Mouse (Mus musculus): ENCODE measurements at regions not wholly inside any gene's neighbourhood (a gene's known extent, or its start where the extent isn't known, plus 50 kb on each side); places are given as distances from the start of the nearest gene placed in this dataset.

GRCm38 (mm10) chr7:70821861-70822260 lies 455.3 kb upstream of the Nr2f2 start:
- H3K36me3 ChIP-seq (ENCODE audit: control insufficient read depth, insufficient read depth, low read length), result no peaks in the 10 kb centered on the region
- H3K4me2 ChIP-seq (replicated peaks; ENCODE audit: low read depth, low read length), result no peak overlapping the region
- H3K4me1 ChIP-seq (ENCODE audit: control insufficient read depth, insufficient read depth, low read length), result peaks cover 12% of the 10 kb centered on the region; the same call in 1 of the 2 replicates
- no peak overlapping the region for H3K4me3 ChIP-seq (ENCODE audit: low read length)
- H3K9ac ChIP-seq (ENCODE audit: low read depth, low read length), result no peak overlapping the region
- ATAC-seq (ENCODE audit: low FRiP score, low TSS enrichment), result no peak
- H3K27ac ChIP-seq (ENCODE audit: low read depth, low read length), result peak overlapping the region; percentile 74
- H3K9me3 ChIP-seq (ENCODE audit: control insufficient read depth, low read length), result no peaks in the 10 kb centered on the region
- no peaks in the 10 kb centered on the region for H3K27me3 ChIP-seq (ENCODE audit: control insufficient read depth, insufficient read depth, low read length)
- WGBS, result 68% methylated on average over 4 of the region's 4 CpGs

- H3K27ac ChIP-seq (ENCODE audit: low read depth, low read length), result peak overlapping the region; percentile 63; the same call in 1 of the 2 replicates
Observed at GRCm38 (mm10) chr7:70817347-70817913, 450.9 kb upstream of the Nr2f2 start.

GRCm38 (mm10) chr7:70814391-70814790 lies 447.9 kb upstream of the Nr2f2 start:
- Histone ChIP-seq H3K4me3 (ENCODE audit: low read length) (no peak overlapping the region), H3K27me3 (ENCODE audit: control insufficient read depth, insufficient read depth, low read length) (no peaks in the 10 kb centered on the region), H3K9me3 (ENCODE audit: control insufficient read depth, low read length) (no peaks in the 10 kb centered on the region), H3K4me1 (ENCODE audit: control insufficient read depth, insufficient read depth, low read length) (peaks cover 9% of the 10 kb centered on the region), H3K27ac (ENCODE audit: low read depth, low read length) (peak overlapping the region; percentile 31; the same call in 1 of the 2 replicates), H3K4me2 (replicated peaks; ENCODE audit: low read depth, low read length) (no peak overlapping the region), H3K36me3 (ENCODE audit: control insufficient read depth, insufficient read depth, low read length) (no peaks in the 10 kb centered on the region), H3K9ac (ENCODE audit: low read depth, low read length) (no peak overlapping the region)
- 76% methylated on average over 3 of the region's 3 CpGs for WGBS
- no peak for ATAC-seq (ENCODE audit: low FRiP score, low TSS enrichment)

More at GRCm38 (mm10) chr7:70817347-70817913, 450.9 kb upstream of the Nr2f2 start:
- Histone ChIP-seq H3K36me3 (ENCODE audit: control insufficient read depth, insufficient read depth, low read length) (no peaks in the 10 kb centered on the region), H3K9ac (ENCODE audit: low read depth, low read length) (no peak overlapping the region), H3K27me3 (ENCODE audit: control insufficient read depth, insufficient read depth, low read length) (no peaks in the 10 kb centered on the region), H3K4me3 (ENCODE audit: low read length) (no peak overlapping the region), H3K9me3 (ENCODE audit: control insufficient read depth, low read length) (no peaks in the 10 kb centered on the region), H3K4me2 (replicated peaks; ENCODE audit: low read depth, low read length) (no peak overlapping the region), H3K4me1 (ENCODE audit: control insufficient read depth, insufficient read depth, low read length) (peaks cover 15% of the 10 kb centered on the region)
- WGBS, result 74% methylated on average over 6 of the region's 6 CpGs
- ATAC-seq (ENCODE audit: low FRiP score, low TSS enrichment), result no peak

GRCm38 (mm10) chr7:70813101-70813500 lies 446.6 kb upstream of the Nr2f2 start:
- H3K4me3 ChIP-seq (ENCODE audit: low read length), result no peak overlapping the region
- no peaks in the 10 kb centered on the region for H3K36me3 ChIP-seq (ENCODE audit: control insufficient read depth, insufficient read depth, low read length)
- no peak overlapping the region for H3K9ac ChIP-seq (ENCODE audit: low read depth, low read length)
- H3K4me1 ChIP-seq (ENCODE audit: control insufficient read depth, insufficient read depth, low read length), result peaks cover 9% of the 10 kb centered on the region
- peak; percentile 72; the same call in 1 of the 2 replicates for ATAC-seq (ENCODE audit: low FRiP score, low TSS enrichment)
- H3K9me3 ChIP-seq (ENCODE audit: control insufficient read depth, low read length), result no peaks in the 10 kb centered on the region
- whole genome bisulfite sequencing, result 30% methylated on average over 5 of the region's 5 CpGs
- H3K27me3 ChIP-seq (ENCODE audit: control insufficient read depth, insufficient read depth, low read length), result no peaks in the 10 kb centered on the region
- no peak overlapping the region for H3K4me2 ChIP-seq (replicated peaks; ENCODE audit: low read depth, low read length)
- H3K27ac ChIP-seq (ENCODE audit: low read depth, low read length), result peak overlapping the region; percentile 53

GRCm38 (mm10) chr7:70810411-70811090 lies 444.0 kb upstream of the Nr2f2 start:
- Histone ChIP-seq H3K9ac (ENCODE audit: low read depth, low read length) (0 out of 2 replicates have a peak overlapping the region, but pooled peaks have one; percentile 4), H3K36me3 (ENCODE audit: control insufficient read depth, insufficient read depth, low read length) (no peaks in the 10 kb centered on the region), H3K4me2 (replicated peaks; ENCODE audit: low read depth, low read length) (no peak overlapping the region), H3K27ac (ENCODE audit: low read depth, low read length) (peak overlapping the region; percentile 57; the same call in 1 of the 2 replicates), H3K4me3 (ENCODE audit: low read length) (no peak overlapping the region), H3K4me1 (ENCODE audit: control insufficient read depth, insufficient read depth, low read length) (peaks cover 9% of the 10 kb centered on the region; the same call in 1 of the 2 replicates), H3K27me3 (ENCODE audit: control insufficient read depth, insufficient read depth, low read length) (no peaks in the 10 kb centered on the region), H3K9me3 (ENCODE audit: control insufficient read depth, low read length) (no peaks in the 10 kb centered on the region)
- 0 out of 2 replicates have a peak, but pooled peaks have one; percentile 46 for ATAC-seq (ENCODE audit: low FRiP score, low TSS enrichment)
- WGBS, result 56% methylated on average over 18 of the region's 18 CpGs

- Histone ChIP-seq H3K36me3 (ENCODE audit: control insufficient read depth, insufficient read depth, low read length) (no peaks in the 10 kb centered on the region), H3K4me2 (replicated peaks; ENCODE audit: low read depth, low read length) (no peak overlapping the region), H3K9ac (ENCODE audit: low read depth, low read length) (no peak overlapping the region), H3K27ac (ENCODE audit: low read depth, low read length) (peak overlapping the region; percentile 44; the same call in 1 of the 2 replicates), H3K4me1 (ENCODE audit: control insufficient read depth, insufficient read depth, low read length) (0 out of 2 replicates have a peak, but pooled peaks cover 3% of the 10 kb centered on the region), H3K27me3 (ENCODE audit: control insufficient read depth, insufficient read depth, low read length) (no peaks in the 10 kb centered on the region), H3K9me3 (ENCODE audit: control insufficient read depth, low read length) (no peaks in the 10 kb centered on the region), H3K4me3 (ENCODE audit: low read length) (no peak overlapping the region)
- no peak for ATAC-seq (ENCODE audit: low FRiP score, low TSS enrichment)
- WGBS, result 41% methylated on average over 1 of the region's 1 CpGs
Observed at GRCm38 (mm10) chr7:70804281-70804680, 437.7 kb upstream of the Nr2f2 start.

GRCm38 (mm10) chr7:70799976-70800375 lies 433.4 kb upstream of the Nr2f2 start:
- 24% methylated on average over 1 of the region's 1 CpGs for WGBS
- Histone ChIP-seq H3K27me3 (ENCODE audit: control insufficient read depth, insufficient read depth, low read length) (no peaks in the 10 kb centered on the region), H3K36me3 (ENCODE audit: control insufficient read depth, insufficient read depth, low read length) (no peaks in the 10 kb centered on the region), H3K4me3 (ENCODE audit: low read length) (no peak overlapping the region), H3K27ac (ENCODE audit: low read depth, low read length) (peak overlapping the region; percentile 11; the same call in 1 of the 2 replicates), H3K4me1 (ENCODE audit: control insufficient read depth, insufficient read depth, low read length) (peaks cover 11% of the 10 kb centered on the region; the same call in 1 of the 2 replicates), H3K4me2 (replicated peaks; ENCODE audit: low read depth, low read length) (no peak overlapping the region), H3K9ac (ENCODE audit: low read depth, low read length) (no peak overlapping the region), H3K9me3 (ENCODE audit: control insufficient read depth, low read length) (no peaks in the 10 kb centered on the region)
- no peak for ATAC-seq (ENCODE audit: low FRiP score, low TSS enrichment)

GRCm38 (mm10) chr7:70799031-70799766 lies 432.7 kb upstream of the Nr2f2 start:
- H3K27me3 ChIP-seq (ENCODE audit: control insufficient read depth, insufficient read depth, low read length), result no peaks in the 10 kb centered on the region
- H3K9me3 ChIP-seq (ENCODE audit: control insufficient read depth, low read length), result no peaks in the 10 kb centered on the region
- 85% methylated on average over 6 of the region's 6 CpGs for WGBS
- H3K36me3 ChIP-seq (ENCODE audit: control insufficient read depth, insufficient read depth, low read length), result no peaks in the 10 kb centered on the region
- no peak overlapping the region for H3K4me2 ChIP-seq (replicated peaks; ENCODE audit: low read depth, low read length)
- H3K9ac ChIP-seq (ENCODE audit: low read depth, low read length), result no peak overlapping the region
- ATAC-seq (ENCODE audit: low FRiP score, low TSS enrichment), result no peak
- peaks cover 8% of the 10 kb centered on the region; the same call in 1 of the 2 replicates for H3K4me1 ChIP-seq (ENCODE audit: control insufficient read depth, insufficient read depth, low read length)
- H3K27ac ChIP-seq (ENCODE audit: low read depth, low read length), result no peak overlapping the region
- no peak overlapping the region for H3K4me3 ChIP-seq (ENCODE audit: low read length)
